Mouse (Mus musculus) liver, adult (tissue): ENCODE results near the gene Ndufs6.

Source experiments
- GATA4 ChIP-seq: IDR thresholded peaks from 2 replicates; pipeline ENCODE4 v1.6.1; 2014; ENCODE audit warnings: mild to moderate bottlenecking, low read length; ENCODE audit not compliant: insufficient replicate concordance

Ndufs6 gene

GRCm38 (mm10) chr13:73327827-73328698, at the start of gene Ndufs6, which contains the start of gene Mrpl36:
TSS of gene Ndufs6 (minus strand) at chr13:73328542.
TSS of gene Mrpl36 (plus strand) at chr13:73328513.
- TF ChIP-seq GATA4 = peak; percentile 16; the same call in 1 of the 2 replicates

- TF ChIP-seq GATA4 = no peak
Observed at GRCm38 (mm10) chr13:73377637-73378036, 49.3 kb upstream of the Ndufs6 start.

GRCm38 (mm10) chr13:73374612-73375011, 46.3 kb upstream of the Ndufs6 start:
- TF ChIP-seq GATA4 = no peak

GRCm38 (mm10) chr13:73373367-73373766, 45.0 kb upstream of the Ndufs6 start:
- TF ChIP-seq GATA4 = no peak

GRCm38 (mm10) chr13:73357106-73357505, 28.8 kb upstream of the Ndufs6 start:
- no peak for TF ChIP-seq GATA4

GRCm38 (mm10) chr13:73352491-73352890, 24.1 kb upstream of the Ndufs6 start:
- no peak for TF ChIP-seq GATA4

GRCm38 (mm10) chr13:73351910-73352309, 23.6 kb upstream of the Ndufs6 start:
- no peak for TF ChIP-seq GATA4

GRCm38 (mm10) chr13:73350741-73351140, 22.4 kb upstream of the Ndufs6 start:
- no peak for TF ChIP-seq GATA4

- TF ChIP-seq GATA4 = no peak
Observed at GRCm38 (mm10) chr13:73347922-73348650, 19.7 kb upstream of the Ndufs6 start.

GRCm38 (mm10) chr13:73347171-73347570, 18.8 kb upstream of the Ndufs6 start:
- no peak for TF ChIP-seq GATA4

- no peak for TF ChIP-seq GATA4
Observed at GRCm38 (mm10) chr13:73346743-73347142, 18.4 kb upstream of the Ndufs6 start.

- no peak for TF ChIP-seq GATA4
Observed at GRCm38 (mm10) chr13:73346131-73346530, 17.8 kb upstream of the Ndufs6 start.

GRCm38 (mm10) chr13:73345102-73345890, 17.0 kb upstream of the Ndufs6 start:
- no peak for TF ChIP-seq GATA4

- TF ChIP-seq GATA4 = no peak
Observed at GRCm38 (mm10) chr13:73336753-73337152, 8.4 kb upstream of the Ndufs6 start.

GRCm38 (mm10) chr13:73331736-73332135, 3.4 kb upstream of the Ndufs6 start:
- TF ChIP-seq GATA4 = no peak
